Mouse (Mus musculus): ENCODE data around the gene Fras1. TPM values are rescaled to one million over a fixed set of nuclear protein-coding genes. Genes with fewer than 3 reads are reported as not detected.
A peak's percentile ranks its signal among the peaks of the same experiment; 100 is the strongest.

Fras1 gene
- total and polyA plus RNA-seq, 3 experiments: 0.02 to 0.23 (median 0.11) TPM

GRCm38 (mm10) chr5:96702706-96703625 lies 329.2 kb downstream of the Fras1 start:
- no peak overlapping the region for H3K4me3 ChIP-seq (ENCODE audit: low read depth, low read length)
- ATAC-seq (ENCODE audit: extremely low read depth, insufficient number of reproducible peaks, low FRiP score, poor library complexity, severe bottlenecking) (no peak), DNase-seq (ENCODE audit: low spot score) (no peak)
- H3K4me1 ChIP-seq (ENCODE audit: insufficient read depth, low read depth, low read length): peaks cover 26% of the 10 kb centered on the region
- peaks cover 21% of the 10 kb centered on the region for H3K27me3 ChIP-seq (ENCODE audit: insufficient read depth, low read length)
- H3K9me3 ChIP-seq (replicated peaks): no peaks in the 10 kb centered on the region
- no peak for TF ChIP-seq TAL1 (conservative IDR thresholded peaks at IDR 0.05; ENCODE audit: low read depth, low read length)
- TF ChIP-seq GATA2 (IDR thresholded peaks at IDR 0.05; ENCODE audit: borderline replicate concordance, low read depth, low read length): no peak
- TF ChIP-seq CTCF (IDR thresholded peaks at IDR 0.05; ENCODE audit: low read depth, low read length): no peak
- no peak for TF ChIP-seq GATA1 (IDR thresholded peaks at IDR 0.05; ENCODE audit: borderline replicate concordance, low read length)
- TF ChIP-seq POLR2AphosphoS5 (IDR thresholded peaks at IDR 0.05; ENCODE audit: insufficient replicate concordance, low read depth, low read length): no peak
- no peaks in the 10 kb centered on the region for H3K36me3 ChIP-seq (replicated peaks)

DNA sequence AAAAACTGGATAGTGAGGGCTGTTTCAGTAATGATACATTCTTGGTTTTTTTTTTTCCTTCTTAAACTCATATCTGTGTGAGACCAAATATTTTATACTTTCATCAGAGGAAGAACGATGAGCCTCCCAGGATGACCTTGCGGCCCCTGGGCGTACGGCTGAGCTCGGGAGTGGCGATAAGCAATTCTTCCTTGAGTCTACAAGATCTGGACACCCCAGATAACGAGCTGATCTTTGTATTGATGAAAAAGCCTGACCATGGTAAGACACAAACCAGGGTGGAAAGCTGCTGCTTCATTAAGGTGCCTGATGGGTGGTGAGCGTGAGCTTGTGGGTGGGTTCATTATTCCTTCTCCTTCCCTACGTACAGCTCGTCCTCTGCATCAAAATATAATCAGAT lies 334.8 kb downstream of the Fras1 start:
- ATAC-seq (ENCODE audit: extremely low read depth, insufficient number of reproducible peaks, low FRiP score, poor library complexity, severe bottlenecking) (peak; percentile 96), DNase-seq (ENCODE audit: low spot score) (peak; percentile 36)
- Histone ChIP-seq H3K4me3 (ENCODE audit: low read depth, low read length) (peak overlapping the region; percentile 20; the same call in 1 of the 2 replicates), H3K4me1 (ENCODE audit: insufficient read depth, low read depth, low read length) (peaks cover 43% of the 10 kb centered on the region), H3K9me3 (replicated peaks) (no peaks in the 10 kb centered on the region), H3K36me3 (replicated peaks) (no peaks in the 10 kb centered on the region), H3K27me3 (ENCODE audit: insufficient read depth, low read length) (peaks cover 11% of the 10 kb centered on the region; the same call in 1 of the 2 replicates)
- TF ChIP-seq GATA2 (IDR thresholded peaks at IDR 0.05; ENCODE audit: borderline replicate concordance, low read depth, low read length): no peak
- peak; percentile 74 for TF ChIP-seq TAL1 (conservative IDR thresholded peaks at IDR 0.05; ENCODE audit: low read depth, low read length)
- TF ChIP-seq GATA1 (IDR thresholded peaks at IDR 0.05; ENCODE audit: borderline replicate concordance, low read length): no peak
- TF ChIP-seq CTCF (IDR thresholded peaks at IDR 0.05; ENCODE audit: low read depth, low read length): no peak
- no peak for TF ChIP-seq POLR2AphosphoS5 (IDR thresholded peaks at IDR 0.05; ENCODE audit: insufficient replicate concordance, low read depth, low read length)

DNA sequence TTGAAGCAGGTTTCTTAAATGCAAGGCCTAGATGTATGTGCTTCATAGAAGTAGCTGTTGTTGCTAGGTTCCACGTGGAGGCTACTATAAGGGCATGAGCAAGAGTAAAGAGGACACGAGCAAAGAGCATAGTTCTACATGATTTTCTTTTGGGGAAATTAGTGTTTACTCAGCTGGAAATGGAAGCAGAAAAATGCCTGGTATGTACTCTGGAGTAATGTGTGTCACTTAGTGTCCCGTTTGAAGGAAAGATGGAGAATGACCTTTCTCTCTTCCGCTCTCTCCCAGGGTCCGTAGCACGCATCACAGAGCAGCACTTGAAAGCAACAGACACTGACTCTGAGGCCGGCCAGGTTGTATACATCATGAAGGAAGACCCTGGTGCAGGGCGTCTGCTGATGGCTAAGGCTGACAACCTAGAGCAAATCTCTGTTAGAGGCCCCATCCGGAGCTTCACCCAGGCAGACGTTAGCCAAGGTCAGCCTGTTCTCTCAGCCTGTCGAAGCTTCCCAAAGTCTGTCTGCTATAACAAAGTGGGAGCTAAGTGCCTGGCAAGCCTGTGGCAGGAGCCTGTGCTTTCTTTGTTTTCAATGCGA lies 338.4 kb downstream of the Fras1 start:
- ATAC-seq (ENCODE audit: extremely low read depth, insufficient number of reproducible peaks, low FRiP score, poor library complexity, severe bottlenecking) (no peak), DNase-seq (ENCODE audit: low spot score) (no peak)
- Histone ChIP-seq H3K4me1 (ENCODE audit: insufficient read depth, low read depth, low read length) (peaks cover 52% of the 10 kb centered on the region), H3K36me3 (replicated peaks) (no peaks in the 10 kb centered on the region), H3K4me3 (ENCODE audit: low read depth, low read length) (no peak overlapping the region), H3K27me3 (ENCODE audit: insufficient read depth, low read length) (peaks cover 29% of the 10 kb centered on the region), H3K9me3 (replicated peaks) (no peaks in the 10 kb centered on the region)
- TF ChIP-seq TAL1 (conservative IDR thresholded peaks at IDR 0.05; ENCODE audit: low read depth, low read length) (no peak), POLR2AphosphoS5 (IDR thresholded peaks at IDR 0.05; ENCODE audit: insufficient replicate concordance, low read depth, low read length) (no peak), CTCF (IDR thresholded peaks at IDR 0.05; ENCODE audit: low read depth, low read length) (no peak), GATA2 (IDR thresholded peaks at IDR 0.05; ENCODE audit: borderline replicate concordance, low read depth, low read length) (no peak), GATA1 (IDR thresholded peaks at IDR 0.05; ENCODE audit: borderline replicate concordance, low read length) (no peak)

- H3K4me1 ChIP-seq (ENCODE audit: insufficient read depth, low read depth, low read length): peaks cover 51% of the 10 kb centered on the region
- H3K27me3 ChIP-seq (ENCODE audit: insufficient read depth, low read length): peaks cover 35% of the 10 kb centered on the region
- DNase-seq (ENCODE audit: low spot score) (no peak), ATAC-seq (ENCODE audit: extremely low read depth, insufficient number of reproducible peaks, low FRiP score, poor library complexity, severe bottlenecking) (no peak)
- H3K4me3 ChIP-seq (ENCODE audit: low read depth, low read length): no peak overlapping the region
- TF ChIP-seq GATA2 (IDR thresholded peaks at IDR 0.05; ENCODE audit: borderline replicate concordance, low read depth, low read length) (no peak), GATA1 (IDR thresholded peaks at IDR 0.05; ENCODE audit: borderline replicate concordance, low read length) (no peak), CTCF (IDR thresholded peaks at IDR 0.05; ENCODE audit: low read depth, low read length) (no peak)
- no peaks in the 10 kb centered on the region for H3K36me3 ChIP-seq (replicated peaks)
- no peaks in the 10 kb centered on the region for H3K9me3 ChIP-seq (replicated peaks)
Measured at GRCm38 (mm10) chr5:96712799-96713198, 339.0 kb downstream of the Fras1 start.

GRCm38 (mm10) chr5:96716273-96717034 lies 342.7 kb downstream of the Fras1 start:
- TF ChIP-seq TAL1 (conservative IDR thresholded peaks at IDR 0.05; ENCODE audit: low read depth, low read length) (0 out of 2 replicates have a peak, but pooled peaks have one; percentile 5), POLR2AphosphoS5 (IDR thresholded peaks at IDR 0.05; ENCODE audit: insufficient replicate concordance, low read depth, low read length) (no peak)
- ATAC-seq (ENCODE audit: extremely low read depth, insufficient number of reproducible peaks, low FRiP score, poor library complexity, severe bottlenecking) (peak; percentile 32), DNase-seq (ENCODE audit: low spot score) (no peak)
- Histone ChIP-seq H3K27me3 (ENCODE audit: insufficient read depth, low read length) (peaks cover 51% of the 10 kb centered on the region), H3K9me3 (replicated peaks) (no peaks in the 10 kb centered on the region), H3K4me1 (ENCODE audit: insufficient read depth, low read depth, low read length) (peaks cover 27% of the 10 kb centered on the region), H3K36me3 (replicated peaks) (no peaks in the 10 kb centered on the region), H3K4me3 (ENCODE audit: low read depth, low read length) (no peak overlapping the region)

DNA sequence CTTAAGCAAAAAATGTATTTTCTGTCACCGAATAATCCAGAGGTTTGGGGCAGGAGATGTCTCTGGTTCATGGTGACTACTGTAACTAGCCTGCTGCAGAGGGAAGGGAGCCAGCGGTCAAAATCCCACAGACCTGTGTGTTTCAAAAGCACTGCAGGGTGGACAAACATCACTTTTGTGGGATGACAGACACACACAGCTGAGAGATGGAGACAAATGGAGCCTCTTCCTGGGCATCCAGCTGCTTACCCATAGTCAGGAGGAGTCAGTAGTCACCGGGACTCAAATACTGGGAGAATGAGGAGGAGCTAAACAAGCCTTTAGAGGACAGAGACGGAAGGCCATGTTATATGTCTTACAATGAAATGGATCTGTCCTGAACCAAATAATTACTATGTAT lies 343.9 kb downstream of the Fras1 start:
- TF ChIP-seq GATA1 (IDR thresholded peaks at IDR 0.05; ENCODE audit: borderline replicate concordance, low read length) (no peak), TAL1 (conservative IDR thresholded peaks at IDR 0.05; ENCODE audit: low read depth, low read length) (no peak), GATA2 (IDR thresholded peaks at IDR 0.05; ENCODE audit: borderline replicate concordance, low read depth, low read length) (no peak), CTCF (IDR thresholded peaks at IDR 0.05; ENCODE audit: low read depth, low read length) (no peak), POLR2AphosphoS5 (IDR thresholded peaks at IDR 0.05; ENCODE audit: insufficient replicate concordance, low read depth, low read length) (no peak)
- Histone ChIP-seq H3K4me1 (ENCODE audit: insufficient read depth, low read depth, low read length) (peaks cover 23% of the 10 kb centered on the region), H3K36me3 (replicated peaks) (no peaks in the 10 kb centered on the region), H3K27me3 (ENCODE audit: insufficient read depth, low read length) (peaks cover 54% of the 10 kb centered on the region), H3K4me3 (ENCODE audit: low read depth, low read length) (no peak overlapping the region), H3K9me3 (replicated peaks) (no peaks in the 10 kb centered on the region)
- no peak for DNase-seq (ENCODE audit: low spot score)
- ATAC-seq (ENCODE audit: extremely low read depth, insufficient number of reproducible peaks, low FRiP score, poor library complexity, severe bottlenecking): no peak

Measured in G1E (cell line).